Mouse (Mus musculus) neural tube, embryonic 15.5 days (tissue): ENCODE measurements at regions not wholly inside any gene's neighbourhood (a gene's known extent, or its start where the extent isn't known, plus 50 kb on each side); places are given as distances from the start of the nearest gene placed in this dataset.
A peak's percentile ranks its signal among the peaks of the same experiment; 100 is the strongest.

Experiments used
- ATAC-seq: fragments of 200-750 bp; cut with Nextera tagmentation; 2 replicates; pipeline ENCODE4 v1.8.0; 2017; ENCODE audit warnings: mild to moderate bottlenecking, moderate TSS enrichment, moderate library complexity; ENCODE audit not compliant: low FRiP score
- H3K27ac ChIP-seq: fragments of 300-500 bp; sonication (generic); replicated peaks from 2 replicates; pipeline ENCODE4 v1.5.1; 2015; ENCODE audit warnings: mild to moderate bottlenecking, inconsistent platforms
- H3K27me3 ChIP-seq: fragments of 300-500 bp; sonication (generic); replicated peaks from 2 replicates; pipeline ENCODE4 v1.6.1; 2015; ENCODE audit warnings: inconsistent platforms
- H3K36me3 ChIP-seq: fragments of 300-500 bp; sonication (generic); 2 replicates; pipeline ENCODE4 v1.6.1; 2015; ENCODE audit warnings: inconsistent platforms
- H3K4me1 ChIP-seq: fragments of 300-500 bp; sonication (generic); 2 replicates; pipeline ENCODE4 v1.6.1; 2015; ENCODE audit warnings: inconsistent platforms
- H3K4me2 ChIP-seq: fragments of 300-500 bp; sonication (generic); 2 replicates; pipeline ENCODE4 v1.6.1; 2015; ENCODE audit warnings: inconsistent platforms, mild to moderate bottlenecking, moderate library complexity
- H3K4me3 ChIP-seq: fragments of 300-500 bp; sonication (generic); replicated peaks from 2 replicates; pipeline ENCODE4 v1.5.1; 2015; ENCODE audit warnings: mild to moderate bottlenecking, inconsistent platforms
- H3K9ac ChIP-seq: fragments of 300-500 bp; sonication (generic); replicated peaks from 2 replicates; pipeline ENCODE4 v1.6.1; 2015; ENCODE audit warnings: mild to moderate bottlenecking, inconsistent platforms
- H3K9me3 ChIP-seq: fragments of 300-500 bp; sonication (generic); replicated peaks from 2 replicates; pipeline ENCODE4 v1.6.1; 2016; ENCODE audit warnings: inconsistent platforms
- WGBS: fragments of 180-500 bp; shearing (Covaris S2); methylation state at CpG from one replicate; pipeline ENCODE4 v1.1.7; 2015; ENCODE audit warnings: mixed read lengths; 5-methylcytosine and 5-hydroxymethylcytosine counted together

DNA sequence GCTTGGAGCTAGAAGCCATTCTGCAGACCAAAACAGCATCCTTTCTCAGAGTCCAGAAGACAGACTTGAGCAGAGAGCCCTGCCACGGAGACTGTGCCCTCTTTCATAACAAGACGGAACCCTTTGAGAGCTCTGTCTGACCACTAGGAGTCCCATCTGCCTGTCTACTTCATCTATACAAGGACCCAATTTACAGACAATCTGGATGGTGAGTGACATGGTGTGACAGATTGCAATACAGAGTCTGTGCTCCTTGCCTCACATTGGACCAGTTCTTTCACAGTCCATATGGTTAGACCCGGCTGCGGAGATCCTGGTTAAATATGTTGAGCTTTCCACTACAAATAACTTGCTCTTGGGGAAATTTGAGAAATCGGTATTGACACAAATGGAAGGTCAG is 410.9 kb downstream of the Gxylt1 start:
- H3K27ac ChIP-seq = no peak overlapping the region
- no peak overlapping the region for H3K4me3 ChIP-seq

DNA sequence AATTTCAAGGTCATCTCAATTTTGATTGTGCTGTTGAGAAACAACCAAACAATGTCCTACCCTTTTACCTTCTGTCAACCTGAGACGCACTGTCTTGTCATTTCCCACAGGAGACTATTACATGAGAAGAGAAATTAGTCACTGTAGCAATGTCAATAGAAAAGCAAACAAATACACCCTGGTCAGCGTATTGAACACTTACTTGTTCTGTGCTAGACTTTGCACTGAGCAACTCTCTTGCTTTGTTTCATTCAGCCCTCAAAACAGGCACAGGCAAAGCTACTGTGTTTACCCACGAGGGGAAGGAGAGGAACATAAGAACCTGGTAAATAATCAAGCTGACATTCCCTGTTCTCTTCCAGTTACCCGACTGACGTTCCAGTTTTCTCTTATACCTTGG is 424.1 kb downstream of the Gxylt1 start:
- Histone ChIP-seq H3K9me3 (no peaks in the 10 kb centered on the region), H3K27ac (no peak overlapping the region), H3K4me1 (no peaks in the 10 kb centered on the region), H3K4me3 (no peak overlapping the region), H3K9ac (no peak overlapping the region), H3K27me3 (no peaks in the 10 kb centered on the region), H3K4me2 (no peak overlapping the region), H3K36me3 (no peaks in the 10 kb centered on the region)
- 68% methylated on average over 5 of the region's 5 CpGs for WGBS
- no peak for ATAC-seq

More for the DNA sequence above, 410.9 kb downstream of the Gxylt1 start:
- no peaks in the 10 kb centered on the region for H3K9me3 ChIP-seq
- no peaks in the 10 kb centered on the region for H3K36me3 ChIP-seq
- WGBS = 82% methylated on average over 5 of the region's 5 CpGs
- H3K27me3 ChIP-seq = no peaks in the 10 kb centered on the region
- no peak for ATAC-seq
- no peaks in the 10 kb centered on the region for H3K4me1 ChIP-seq
- H3K4me2 ChIP-seq = no peak overlapping the region
- no peak overlapping the region for H3K9ac ChIP-seq

DNA sequence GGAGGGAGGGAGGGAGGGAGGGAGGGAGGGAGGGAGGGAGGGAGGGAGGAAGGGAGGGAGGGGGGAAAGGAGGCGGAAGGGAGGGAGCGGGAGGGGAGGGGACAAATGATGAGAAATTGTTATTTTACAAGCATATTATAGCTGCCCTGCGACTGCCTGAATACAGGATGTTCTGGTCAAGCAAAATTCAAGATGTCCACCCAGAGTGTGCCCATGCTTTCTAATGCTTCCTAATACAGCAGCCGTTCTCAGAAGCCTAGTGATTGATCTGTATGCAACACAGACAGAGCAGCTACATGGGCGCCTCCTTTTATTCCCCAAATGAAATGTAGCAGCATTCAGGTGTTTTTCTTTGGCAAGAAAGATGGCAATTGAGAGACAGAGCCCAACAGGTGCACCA is 434.9 kb downstream of the Gxylt1 start:
- peaks cover 15% of the 10 kb centered on the region for H3K4me1 ChIP-seq
- H3K27ac ChIP-seq = peak overlapping the region; percentile 41
- no peaks in the 10 kb centered on the region for H3K36me3 ChIP-seq
- no peaks in the 10 kb centered on the region for H3K27me3 ChIP-seq
- no peak overlapping the region for H3K4me2 ChIP-seq
- no peak overlapping the region for H3K4me3 ChIP-seq
- WGBS = 46% methylated on average over 5 of the region's 5 CpGs
- no peak for ATAC-seq
- H3K9me3 ChIP-seq = no peaks in the 10 kb centered on the region
- no peak overlapping the region for H3K9ac ChIP-seq

DNA sequence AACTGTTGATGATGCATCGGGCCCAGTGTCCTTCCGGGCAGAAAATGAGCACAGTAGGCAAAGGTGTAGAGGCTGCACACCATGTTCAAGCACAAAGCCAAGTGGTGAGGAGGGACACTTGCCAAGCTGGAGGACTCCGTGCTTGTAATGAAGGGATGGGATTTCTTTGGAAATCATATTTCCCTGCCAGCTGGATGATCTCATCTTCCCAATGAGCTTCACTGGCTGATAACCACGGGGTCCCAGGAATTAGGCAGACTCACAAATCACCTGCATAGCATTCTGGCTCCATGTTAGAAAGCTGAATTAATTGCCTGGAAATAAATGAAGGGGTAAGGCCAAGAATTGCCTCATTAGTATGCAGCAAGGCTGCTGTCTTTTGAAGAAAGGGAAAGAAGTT is 435.4 kb downstream of the Gxylt1 start:
- 0 out of 2 replicates have a peak overlapping the region, but pooled peaks have one; percentile 10 for H3K27ac ChIP-seq
- H3K4me1 ChIP-seq = peaks cover 15% of the 10 kb centered on the region
- H3K9me3 ChIP-seq = no peaks in the 10 kb centered on the region
- 39% methylated on average over 4 of the region's 4 CpGs for WGBS
- no peak overlapping the region for H3K4me3 ChIP-seq
- no peaks in the 10 kb centered on the region for H3K36me3 ChIP-seq
- no peak overlapping the region for H3K9ac ChIP-seq
- ATAC-seq = peak; percentile 57; the same call in 1 of the 2 replicates
- no peak overlapping the region for H3K4me2 ChIP-seq
- no peaks in the 10 kb centered on the region for H3K27me3 ChIP-seq

- no peak overlapping the region for H3K4me3 ChIP-seq
- no peaks in the 10 kb centered on the region for H3K4me1 ChIP-seq
- no peak for ATAC-seq
- H3K36me3 ChIP-seq = no peaks in the 10 kb centered on the region
- WGBS = 43% methylated on average over 4 of the region's 4 CpGs
- H3K4me2 ChIP-seq = no peak overlapping the region
- H3K9ac ChIP-seq = no peak overlapping the region
- no peaks in the 10 kb centered on the region for H3K9me3 ChIP-seq
- no peak overlapping the region for H3K27ac ChIP-seq
- no peaks in the 10 kb centered on the region for H3K27me3 ChIP-seq
Measured at GRCm38 (mm10) chr15:92826136-92826535, 429.5 kb downstream of the Pdzrn4 start.
